Mouse (Mus musculus) olfactory bulb, adult 2 months (tissue): ENCODE results near the gene Ppm1b. TPM values are rescaled to one million over a fixed set of nuclear protein-coding genes. Genes with fewer than 3 reads are reported as not detected.

Experiments used
- H3K27ac ChIP-seq: fragments of 200-500 bp; 2 replicates; pipeline ENCODE4 v1.5.1; 2012; ENCODE audit warnings: low read depth, low read length; ENCODE audit not compliant: insufficient read depth
- H3K4me1 ChIP-seq: fragments of 200-500 bp; 2 replicates; pipeline ENCODE4 v1.6.1; 2012; ENCODE audit warnings: low read length; ENCODE audit not compliant: control insufficient read depth, insufficient read depth
- H3K4me3 ChIP-seq: fragments of 200-500 bp; 2 replicates; pipeline ENCODE4 v1.5.1; 2012; ENCODE audit warnings: mild to moderate bottlenecking, low read depth, low read length, moderate library complexity; ENCODE audit not compliant: insufficient read depth
- CTCF ChIP-seq: fragments of 200-500 bp; IDR thresholded peaks from 2 replicates; pipeline ENCODE4 v1.5.1; 2012; ENCODE audit warnings: low read depth, mild to moderate bottlenecking, low read length, moderate library complexity; ENCODE audit not compliant: insufficient read depth
- POLR2A ChIP-seq: fragments of 200-500 bp; IDR thresholded peaks from 2 replicates; pipeline ENCODE4 v1.6.1; 2012; ENCODE audit warnings: mild to moderate bottlenecking, low read depth, low read length, moderate library complexity; ENCODE audit not compliant: insufficient read depth
- WGBS: fragments of 180-500 bp; shearing (Covaris S2); methylation state at CpG from one replicate; pipeline ENCODE4 v1.1.7; 2018; 5-methylcytosine and 5-hydroxymethylcytosine counted together
- polyA plus RNA-seq: library from polyadenylated mRNA; stranded (reverse); fragments of >200 nt; gene quantifications from 2 replicates; pipeline ENCODE4 v1.2.4, GENCODE M21; 2012; ENCODE audit warnings: low replicate concordance; ENCODE audit not compliant: missing spikeins, insufficient read depth, insufficient read length

The Ppm1b gene
- polyA plus RNA-seq, 1 experiment = not detected

DNA sequence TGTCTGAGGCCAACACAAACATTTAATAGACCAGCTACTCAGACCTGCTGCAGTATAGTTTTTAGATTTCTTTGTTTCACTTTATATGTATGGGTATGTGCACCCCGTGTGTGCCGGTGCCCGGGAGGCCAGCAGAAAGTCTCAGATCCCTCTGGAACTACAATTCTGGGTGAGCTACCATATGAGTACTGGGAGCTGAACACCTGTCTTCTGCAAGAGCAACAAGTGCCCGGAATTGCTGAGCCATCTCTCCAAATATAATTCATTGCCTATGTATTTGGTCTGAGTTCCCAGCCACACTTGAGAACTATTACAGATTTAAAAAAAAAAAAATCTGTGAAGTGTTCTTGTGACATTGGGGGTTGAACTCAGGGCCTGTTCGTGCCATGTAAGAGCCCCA, 19.7 kb upstream of the Ppm1b start:
- TF ChIP-seq CTCF = no peak
- TF ChIP-seq POLR2A = no peak
- H3K4me3 ChIP-seq = no peak overlapping the region
- H3K4me1 ChIP-seq = peaks cover 4% of the 10 kb centered on the region; the same call in 1 of the 2 replicates
- WGBS = 94% methylated on average over 5 of the region's 5 CpGs
- H3K27ac ChIP-seq = no peak overlapping the region

DNA sequence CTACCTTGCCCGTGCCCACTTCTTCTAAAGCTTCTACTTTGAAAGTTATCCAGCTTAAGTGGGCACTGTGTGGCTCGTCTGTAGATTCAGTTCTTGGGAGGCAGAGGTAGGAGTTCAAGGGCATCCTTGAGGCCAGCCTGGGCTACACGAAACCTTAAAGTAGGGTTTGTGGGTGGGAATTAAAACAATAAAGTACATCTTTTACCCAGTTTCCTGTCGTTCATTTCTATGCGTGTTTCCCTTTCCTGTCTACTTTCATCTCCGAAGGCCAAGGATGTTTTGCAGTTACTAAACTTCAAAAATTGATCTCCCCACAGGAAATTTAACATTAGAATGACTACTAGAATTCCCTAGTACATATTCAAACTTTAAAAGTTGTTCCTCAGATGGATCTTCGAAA, 19.3 kb upstream of the Ppm1b start:
- peaks cover 5% of the 10 kb centered on the region; the same call in 1 of the 2 replicates for H3K4me1 ChIP-seq
- WGBS = 93% methylated on average over 7 of the region's 7 CpGs
- TF ChIP-seq POLR2A (no peak), CTCF (no peak)
- no peak overlapping the region for H3K4me3 ChIP-seq
- no peak overlapping the region for H3K27ac ChIP-seq

DNA sequence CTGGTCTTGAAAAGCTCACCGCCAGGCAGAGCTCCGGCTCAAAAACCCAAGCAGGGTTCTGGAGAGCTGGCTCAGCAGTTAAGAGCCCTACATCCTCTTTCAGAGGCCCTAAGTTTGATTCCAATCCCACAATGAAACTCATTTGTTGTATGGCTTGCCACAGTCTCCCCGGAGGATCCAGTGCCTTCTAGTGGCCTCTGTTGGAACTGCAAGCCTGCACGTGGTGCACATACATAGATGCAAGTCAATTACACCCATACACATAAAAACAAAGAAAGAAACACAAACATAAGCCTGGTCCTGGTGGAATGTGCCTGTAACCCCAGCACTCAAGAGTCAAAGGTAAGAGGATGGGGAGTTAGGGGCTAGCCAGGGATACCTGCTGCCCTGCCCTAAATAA, 18.3 kb upstream of the Ppm1b start:
- peaks cover 9% of the 10 kb centered on the region for H3K4me1 ChIP-seq
- no peak overlapping the region for H3K27ac ChIP-seq
- TF ChIP-seq CTCF (no peak), POLR2A (no peak)
- no peak overlapping the region for H3K4me3 ChIP-seq
- WGBS = 95% methylated on average over 4 of the region's 4 CpGs

DNA sequence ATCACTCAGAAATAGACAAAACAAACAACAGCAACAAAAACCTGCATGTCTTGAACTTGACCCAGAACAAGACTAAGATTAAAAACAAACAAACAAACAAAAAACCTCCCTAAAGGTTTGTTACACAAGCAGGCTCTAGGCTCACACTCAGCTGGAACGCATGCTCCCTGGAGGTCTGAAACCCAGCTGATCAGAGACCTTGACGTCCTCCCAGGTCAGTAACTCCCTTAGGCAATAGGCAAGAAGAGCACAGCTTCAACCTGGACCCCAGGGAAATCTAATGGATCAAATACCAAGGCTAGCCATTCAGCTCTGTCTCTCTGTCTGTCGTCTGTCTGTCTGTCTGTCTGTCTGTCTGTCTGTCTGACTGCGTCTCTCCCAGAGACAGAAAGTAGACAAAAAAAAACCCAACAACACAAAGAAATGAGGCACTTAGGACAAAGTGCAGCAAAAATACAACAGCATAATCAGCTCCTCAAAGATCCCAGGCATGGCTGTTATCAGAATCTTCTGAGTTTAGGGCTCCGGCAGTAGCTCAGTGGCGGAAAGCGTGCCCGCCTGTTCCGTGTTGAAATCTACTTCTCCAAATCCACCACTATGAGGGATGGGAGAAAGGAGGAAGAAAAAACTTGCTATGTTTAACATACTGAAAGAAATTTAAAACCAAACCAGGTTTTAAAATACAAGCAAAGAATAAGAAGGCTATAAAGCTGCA, 16.4 kb upstream of the Ppm1b start:
- 82% methylated on average over 9 of the region's 9 CpGs for WGBS
- peaks cover 9% of the 10 kb centered on the region for H3K4me1 ChIP-seq
- H3K27ac ChIP-seq = no peak overlapping the region
- no peak overlapping the region for H3K4me3 ChIP-seq
- TF ChIP-seq POLR2A (no peak), CTCF (no peak)

DNA sequence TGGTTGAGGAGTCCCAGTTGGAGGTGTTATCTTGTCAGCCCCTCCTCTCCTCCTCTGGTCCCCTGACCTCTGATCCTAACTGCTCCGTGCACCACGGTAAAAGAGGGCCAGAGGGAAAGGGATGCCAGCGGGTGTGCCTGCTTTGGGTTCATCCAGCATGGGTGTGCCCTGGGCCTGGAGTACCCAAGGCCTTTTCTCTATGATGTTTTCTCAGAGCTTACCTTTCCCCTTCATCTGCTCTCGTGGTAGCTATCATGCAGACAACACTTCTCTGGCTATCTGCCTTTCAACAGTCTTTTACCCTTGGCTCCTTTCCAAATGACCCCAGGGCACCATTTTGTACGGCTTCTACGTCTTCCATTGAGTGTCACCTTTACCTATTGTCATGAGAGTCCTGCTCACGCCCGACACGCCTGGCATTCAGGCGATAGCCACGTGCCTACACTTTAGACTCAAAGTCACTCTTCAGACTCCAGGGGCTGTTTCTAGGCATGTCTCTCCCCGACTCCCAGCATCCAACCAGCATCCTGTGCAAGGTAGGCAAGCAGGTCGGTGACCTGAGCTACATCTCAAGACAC, 15.2 kb upstream of the Ppm1b start:
- TF ChIP-seq POLR2A = no peak
- TF ChIP-seq CTCF = no peak
- H3K4me3 ChIP-seq = no peak overlapping the region
- WGBS = 89% methylated on average over 13 of the region's 13 CpGs
- peaks cover 9% of the 10 kb centered on the region for H3K4me1 ChIP-seq
- no peak overlapping the region for H3K27ac ChIP-seq

DNA sequence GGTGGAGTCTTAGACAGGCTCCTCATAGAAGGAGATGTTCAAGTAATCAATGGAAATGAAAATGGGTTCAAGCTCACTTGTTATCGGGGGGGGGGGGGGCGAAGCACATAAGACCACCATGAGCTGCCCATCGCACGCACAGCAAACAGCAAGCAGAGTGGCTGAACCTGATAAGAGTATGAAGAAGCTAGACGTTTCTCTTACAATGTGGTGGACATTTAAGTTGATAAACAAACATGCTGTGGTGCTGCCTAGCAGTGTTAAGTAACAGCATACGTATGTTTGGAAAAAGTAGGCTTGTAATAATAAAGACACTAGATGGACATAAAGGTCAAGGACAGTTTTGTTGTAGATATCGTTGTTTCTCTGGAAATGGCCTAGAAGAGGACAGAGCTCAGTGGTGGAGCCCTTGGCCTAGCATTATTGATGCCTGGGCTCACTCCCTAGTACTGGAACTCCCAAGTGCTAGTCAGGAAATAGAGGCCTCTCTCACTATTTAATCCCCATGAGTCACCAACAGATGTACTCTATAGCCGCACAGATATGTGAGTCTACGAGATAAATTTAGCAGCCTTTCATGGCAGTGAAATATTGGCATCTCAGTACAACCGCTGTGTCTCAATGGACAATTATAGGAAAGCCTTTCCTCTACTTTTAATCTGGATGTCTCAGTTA, 14.0 kb upstream of the Ppm1b start:
- TF ChIP-seq CTCF (no peak), POLR2A (no peak)
- H3K27ac ChIP-seq = peak overlapping the region; percentile 72
- no peak overlapping the region for H3K4me3 ChIP-seq
- WGBS = 73% methylated on average over 10 of the region's 10 CpGs
- H3K4me1 ChIP-seq = peaks cover 9% of the 10 kb centered on the region

DNA sequence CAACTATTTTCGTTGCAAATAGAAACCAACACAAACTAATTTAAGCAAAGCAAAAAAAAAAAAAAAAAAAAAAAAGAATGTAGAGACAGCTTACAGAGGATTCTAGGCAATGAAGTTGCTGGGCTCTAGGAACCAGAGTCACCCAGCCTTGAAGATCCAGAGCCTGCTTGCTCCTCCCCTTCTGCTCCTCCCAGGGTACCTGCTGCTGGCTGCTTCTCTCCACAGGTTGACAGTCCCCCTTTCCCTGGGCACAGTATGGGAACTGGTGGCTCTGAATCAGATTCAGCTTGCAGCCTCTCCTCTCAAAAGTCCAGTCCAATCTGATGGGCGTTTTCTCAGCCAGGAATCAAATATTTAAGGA, 13.5 kb upstream of the Ppm1b start:
- H3K27ac ChIP-seq = peak overlapping the region; percentile 86
- H3K4me1 ChIP-seq = peaks cover 9% of the 10 kb centered on the region
- 48% methylated on average over 2 of the region's 2 CpGs for WGBS
- no peak overlapping the region for H3K4me3 ChIP-seq
- no peak for TF ChIP-seq CTCF
- TF ChIP-seq POLR2A = no peak

DNA sequence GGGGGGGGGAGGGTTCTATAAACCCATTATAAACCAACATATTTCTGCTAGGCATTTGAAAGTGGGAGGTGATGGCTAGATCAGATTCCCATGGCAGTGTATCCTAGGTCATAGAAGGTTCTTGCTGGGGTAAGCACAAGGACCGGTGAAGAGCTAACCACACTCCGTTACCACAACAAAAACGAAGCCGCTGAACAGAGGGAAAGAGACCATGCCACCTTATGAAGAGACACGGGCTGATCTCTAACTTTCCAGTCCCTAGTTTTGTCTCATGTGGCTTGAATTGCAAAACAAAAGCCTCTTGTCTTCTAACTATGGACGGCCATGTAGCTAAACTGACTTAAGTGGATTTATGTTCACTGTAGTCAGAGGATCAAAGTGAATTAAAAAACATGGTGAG, 12.2 kb upstream of the Ppm1b start:
- TF ChIP-seq CTCF (no peak), POLR2A (no peak)
- Histone ChIP-seq H3K4me3 (no peak overlapping the region), H3K27ac (no peak overlapping the region), H3K4me1 (peaks cover 9% of the 10 kb centered on the region)
- 85% methylated on average over 6 of the region's 6 CpGs for WGBS

DNA sequence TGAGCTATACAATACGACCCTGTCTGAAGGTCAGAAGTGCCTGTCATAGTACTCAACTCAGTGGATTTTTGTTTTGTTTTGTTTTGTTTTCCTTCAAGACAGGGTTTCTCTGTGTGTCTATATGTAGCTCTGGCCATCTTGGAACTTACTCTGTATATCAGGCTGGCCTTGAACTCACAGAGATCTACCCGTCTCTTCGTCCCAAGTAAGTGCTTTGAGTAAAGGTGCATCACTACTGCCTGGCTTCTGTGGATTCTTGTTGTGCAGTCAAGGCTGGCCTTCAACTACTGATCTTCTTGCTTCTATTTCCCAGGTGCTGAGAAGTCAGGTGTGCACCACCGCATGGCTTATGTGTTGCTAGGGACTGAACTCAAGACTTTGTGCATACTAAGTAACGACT, 4.0 kb upstream of the Ppm1b start:
- Histone ChIP-seq H3K27ac (no peak overlapping the region), H3K4me1 (no peaks in the 10 kb centered on the region), H3K4me3 (no peak overlapping the region)
- 96% methylated on average over 5 of the region's 5 CpGs for WGBS
- TF ChIP-seq POLR2A (no peak), CTCF (no peak)

DNA sequence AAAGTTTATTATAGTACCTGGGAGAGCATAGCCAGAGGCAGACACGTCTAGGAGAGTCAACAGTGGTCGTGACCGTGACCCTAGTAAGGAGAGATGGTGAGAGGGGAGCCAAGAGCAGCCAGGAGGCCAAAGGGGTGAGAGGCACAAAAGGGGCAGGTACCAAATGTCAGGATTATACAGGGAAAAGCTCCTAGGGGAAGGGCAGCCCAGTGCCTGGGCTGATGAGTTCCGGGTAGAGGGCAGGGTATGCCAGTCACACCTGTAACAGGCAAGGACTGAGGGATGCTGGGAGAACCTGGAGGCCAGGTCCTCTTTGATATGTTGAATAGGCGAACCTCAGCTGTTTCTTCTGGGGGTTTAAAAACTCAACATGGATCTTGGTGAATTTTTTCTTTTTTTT, 2.8 kb upstream of the Ppm1b start:
- Histone ChIP-seq H3K27ac (no peak overlapping the region), H3K4me3 (no peak overlapping the region), H3K4me1 (no peaks in the 10 kb centered on the region)
- 88% methylated on average over 5 of the region's 5 CpGs for WGBS
- TF ChIP-seq POLR2A (no peak), CTCF (no peak)
